Mouse (Mus musculus): ENCODE results near the gene Dgkd. TPM values are rescaled to one million over a fixed set of nuclear protein-coding genes. Genes with fewer than 3 reads are reported as not detected.

Dgkd gene
- polyA plus RNA-seq, 1 experiment from 2014 or later, result 8.7 TPM

DNA sequence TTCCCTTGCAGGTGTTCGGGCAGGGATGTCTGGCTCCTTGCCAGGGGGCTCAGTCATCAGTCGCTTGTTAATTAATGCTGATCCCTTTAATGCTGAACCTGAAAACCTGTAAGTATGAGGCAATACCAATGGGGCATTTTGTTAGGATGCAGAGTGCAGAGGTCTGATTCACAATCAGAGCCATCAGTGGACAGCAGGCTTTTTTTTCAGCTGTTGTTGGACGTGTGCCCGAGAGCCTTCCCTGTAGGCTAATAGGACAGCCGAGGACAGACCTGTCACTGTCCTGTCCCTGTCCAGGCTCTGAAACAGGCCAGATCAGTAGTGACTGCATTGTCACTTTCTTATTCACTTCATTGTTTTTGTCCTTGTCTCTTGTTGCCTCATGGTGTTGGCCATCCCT lies 76.6 kb downstream of the Dgkd start:
- ATAC-seq (ENCODE audit: low FRiP score, low TSS enrichment), result no peak
- H3K4me1 ChIP-seq (replicated peaks; ENCODE audit: control insufficient read depth, insufficient read depth), result no peaks in the 10 kb centered on the region
- H3K9me3 ChIP-seq (ENCODE audit: control insufficient read depth, low read length), result no peaks in the 10 kb centered on the region
- H3K4me2 ChIP-seq (replicated peaks; ENCODE audit: low read depth), result no peak overlapping the region
- no peak for TF ChIP-seq EP300 (optimal IDR thresholded peaks at IDR 0.05)
- TF ChIP-seq CTCF (IDR thresholded peaks at IDR 0.05; ENCODE audit: low read depth), result no peak
- H3K36me3 ChIP-seq (ENCODE audit: control insufficient read depth, insufficient read depth, low read length), result peaks cover 29% of the 10 kb centered on the region
- H3K4me3 ChIP-seq (ENCODE audit: low read depth, low read length), result no peak overlapping the region
- H3K27ac ChIP-seq (replicated peaks), result no peak overlapping the region
- WGBS, result 59% methylated on average over 5 of the region's 5 CpGs
- no peaks in the 10 kb centered on the region for H3K27me3 ChIP-seq (ENCODE audit: control insufficient read depth, insufficient read depth, low read length)
- no peak overlapping the region for H3K9ac ChIP-seq (ENCODE audit: low read length)
- DNase-seq (ENCODE audit: low spot score), result no peak

DNA sequence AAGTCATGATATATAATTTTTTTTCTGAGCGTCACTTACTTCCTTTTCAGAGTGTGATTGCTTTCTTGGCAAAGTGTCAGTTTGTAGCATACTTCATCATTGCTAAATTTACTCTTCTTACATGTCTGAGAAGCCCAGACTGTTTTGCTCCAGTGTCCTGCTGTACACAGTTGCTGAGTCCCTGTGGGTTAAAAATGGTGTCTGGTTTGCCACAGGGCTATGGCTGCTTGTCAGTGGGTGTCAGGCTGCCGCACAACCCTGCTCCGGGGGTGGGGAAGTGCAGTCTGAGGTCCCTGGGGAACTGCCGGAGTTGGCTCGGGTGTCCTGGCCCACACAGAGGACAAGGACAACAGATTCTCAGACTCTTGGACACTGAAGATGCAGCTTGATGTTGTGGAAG lies 80.0 kb downstream of the Dgkd start:
- no peaks in the 10 kb centered on the region for H3K9me3 ChIP-seq (ENCODE audit: control insufficient read depth, low read length)
- H3K36me3 ChIP-seq (ENCODE audit: control insufficient read depth, insufficient read depth, low read length), result peaks cover 23% of the 10 kb centered on the region
- no peak for DNase-seq (ENCODE audit: low spot score)
- H3K9ac ChIP-seq (ENCODE audit: low read length), result no peak overlapping the region
- no peak for TF ChIP-seq CTCF (IDR thresholded peaks at IDR 0.05; ENCODE audit: low read depth)
- no peak for TF ChIP-seq EP300 (optimal IDR thresholded peaks at IDR 0.05)
- H3K4me1 ChIP-seq (replicated peaks; ENCODE audit: control insufficient read depth, insufficient read depth), result no peaks in the 10 kb centered on the region
- no peak overlapping the region for H3K4me3 ChIP-seq (ENCODE audit: low read depth, low read length)
- H3K4me2 ChIP-seq (replicated peaks; ENCODE audit: low read depth), result no peak overlapping the region
- WGBS, result 79% methylated on average over 5 of the region's 5 CpGs
- no peaks in the 10 kb centered on the region for H3K27me3 ChIP-seq (ENCODE audit: control insufficient read depth, insufficient read depth, low read length)
- no peak overlapping the region for H3K27ac ChIP-seq (replicated peaks)
- ATAC-seq (ENCODE audit: low FRiP score, low TSS enrichment), result no peak

DNA sequence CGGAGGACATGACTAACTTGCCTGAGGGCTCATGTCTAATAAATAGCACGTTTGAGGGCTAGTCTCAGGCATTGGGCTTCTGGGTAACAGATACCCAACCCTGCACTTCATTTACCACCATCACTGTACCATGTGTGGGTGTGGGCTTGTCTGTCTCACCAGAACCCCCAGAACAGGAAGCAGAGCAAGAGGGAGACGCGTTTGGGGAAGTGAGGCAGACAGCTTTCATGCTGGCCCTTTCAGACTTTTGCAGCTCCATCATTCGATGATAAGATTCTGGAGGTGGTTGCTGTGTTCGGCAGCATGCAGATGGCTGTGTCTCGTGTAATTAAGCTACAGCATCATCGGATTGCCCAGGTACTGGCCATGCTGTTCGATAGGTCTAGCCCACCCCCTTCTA lies 82.0 kb downstream of the Dgkd start:
- no peak for ATAC-seq (ENCODE audit: low FRiP score, low TSS enrichment)
- TF ChIP-seq EP300 (optimal IDR thresholded peaks at IDR 0.05) (no peak), CTCF (IDR thresholded peaks at IDR 0.05; ENCODE audit: low read depth) (no peak)
- Histone ChIP-seq H3K27ac (replicated peaks) (no peak overlapping the region), H3K4me3 (ENCODE audit: low read depth, low read length) (no peak overlapping the region), H3K4me1 (replicated peaks; ENCODE audit: control insufficient read depth, insufficient read depth) (no peaks in the 10 kb centered on the region), H3K36me3 (ENCODE audit: control insufficient read depth, insufficient read depth, low read length) (peaks cover 32% of the 10 kb centered on the region), H3K27me3 (ENCODE audit: control insufficient read depth, insufficient read depth, low read length) (no peaks in the 10 kb centered on the region), H3K9ac (ENCODE audit: low read length) (no peak overlapping the region), H3K9me3 (ENCODE audit: control insufficient read depth, low read length) (no peaks in the 10 kb centered on the region), H3K4me2 (replicated peaks; ENCODE audit: low read depth) (no peak overlapping the region)
- 85% methylated on average over 9 of the region's 9 CpGs for WGBS
- DNase-seq (ENCODE audit: low spot score), result no peak

DNA sequence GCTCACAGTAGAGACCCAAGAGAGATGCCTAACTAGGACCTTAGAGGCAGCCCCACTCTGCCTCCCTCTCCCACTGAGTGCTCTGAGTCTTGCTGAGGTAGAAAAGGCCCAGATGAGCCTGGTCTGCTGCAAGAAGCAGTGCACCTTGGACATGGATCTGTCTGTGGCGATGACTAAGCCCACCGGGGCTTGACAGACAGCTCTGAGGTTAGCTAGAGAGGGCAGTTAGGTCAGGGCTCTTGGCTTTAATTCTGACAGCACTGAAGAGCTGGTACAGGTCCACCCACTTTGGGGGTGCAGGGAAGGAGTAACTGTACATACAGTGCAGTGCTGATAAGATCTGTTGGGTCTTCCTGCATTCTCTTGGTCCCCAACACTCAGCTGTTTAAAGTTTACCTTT lies 82.5 kb downstream of the Dgkd start:
- Histone ChIP-seq H3K4me2 (replicated peaks; ENCODE audit: low read depth) (no peak overlapping the region), H3K27me3 (ENCODE audit: control insufficient read depth, insufficient read depth, low read length) (no peaks in the 10 kb centered on the region), H3K36me3 (ENCODE audit: control insufficient read depth, insufficient read depth, low read length) (peaks cover 36% of the 10 kb centered on the region), H3K27ac (replicated peaks) (no peak overlapping the region), H3K9me3 (ENCODE audit: control insufficient read depth, low read length) (no peaks in the 10 kb centered on the region), H3K4me3 (ENCODE audit: low read depth, low read length) (no peak overlapping the region), H3K9ac (ENCODE audit: low read length) (no peak overlapping the region), H3K4me1 (replicated peaks; ENCODE audit: control insufficient read depth, insufficient read depth) (no peaks in the 10 kb centered on the region)
- DNase-seq (ENCODE audit: low spot score) (no peak), ATAC-seq (ENCODE audit: low FRiP score, low TSS enrichment) (no peak)
- TF ChIP-seq CTCF (IDR thresholded peaks at IDR 0.05; ENCODE audit: low read depth), result no peak
- no peak for TF ChIP-seq EP300 (optimal IDR thresholded peaks at IDR 0.05)
- WGBS, result 79% methylated on average over 2 of the region's 2 CpGs

DNA sequence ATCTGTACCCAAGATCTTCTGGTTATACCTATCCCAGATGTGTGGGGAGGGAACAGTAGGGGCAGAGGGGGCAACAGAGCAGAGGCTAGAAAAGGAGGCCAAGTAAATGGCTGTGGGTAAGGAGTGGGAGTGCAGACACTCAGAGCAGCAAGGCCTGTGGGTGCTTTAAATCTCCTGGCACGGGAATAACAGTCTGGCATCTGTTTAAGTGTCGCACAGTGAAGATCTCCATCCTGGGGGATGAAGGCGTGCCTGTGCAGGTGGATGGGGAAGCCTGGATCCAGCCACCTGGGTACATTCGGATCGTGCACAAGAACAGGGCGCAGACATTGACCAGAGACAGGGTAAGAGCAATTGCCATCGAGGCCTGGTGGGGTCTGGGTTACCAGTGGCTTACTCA lies 83.0 kb downstream of the Dgkd start:
- H3K27me3 ChIP-seq (ENCODE audit: control insufficient read depth, insufficient read depth, low read length), result no peaks in the 10 kb centered on the region

DNA sequence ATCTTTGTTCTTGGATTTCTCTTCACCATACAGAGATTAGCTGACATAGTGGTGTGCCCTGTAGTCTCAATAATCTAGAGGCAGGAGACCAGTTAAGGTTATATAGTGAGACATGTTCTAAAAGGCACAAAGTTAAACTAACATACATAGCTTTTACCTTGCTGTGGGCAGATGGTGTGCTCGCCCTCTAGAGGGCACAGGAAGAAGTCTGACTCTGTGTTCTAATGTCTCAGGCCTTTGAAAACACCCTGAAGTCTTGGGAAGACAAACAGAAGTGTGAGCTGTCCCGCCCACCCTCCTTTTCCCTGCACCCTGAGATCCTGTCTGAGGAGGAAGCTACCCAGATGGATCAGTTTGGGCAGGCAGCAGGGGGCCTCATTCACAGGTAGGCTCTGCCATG lies 83.4 kb downstream of the Dgkd start:
- H3K4me3 ChIP-seq (ENCODE audit: low read depth, low read length), result no peak overlapping the region
- DNase-seq (ENCODE audit: low spot score) (no peak), ATAC-seq (ENCODE audit: low FRiP score, low TSS enrichment) (no peak)
- no peak overlapping the region for H3K27ac ChIP-seq (replicated peaks)
- no peaks in the 10 kb centered on the region for H3K9me3 ChIP-seq (ENCODE audit: control insufficient read depth, low read length)
- H3K36me3 ChIP-seq (ENCODE audit: control insufficient read depth, insufficient read depth, low read length), result peaks cover 39% of the 10 kb centered on the region
- H3K9ac ChIP-seq (ENCODE audit: low read length), result no peak overlapping the region
- no peaks in the 10 kb centered on the region for H3K27me3 ChIP-seq (ENCODE audit: control insufficient read depth, insufficient read depth, low read length)
- H3K4me2 ChIP-seq (replicated peaks; ENCODE audit: low read depth), result no peak overlapping the region
- TF ChIP-seq CTCF (IDR thresholded peaks at IDR 0.05; ENCODE audit: low read depth) (peak; percentile 73), EP300 (optimal IDR thresholded peaks at IDR 0.05) (no peak)
- H3K4me1 ChIP-seq (replicated peaks; ENCODE audit: control insufficient read depth, insufficient read depth), result no peaks in the 10 kb centered on the region
- 31% methylated on average over 2 of the region's 2 CpGs for WGBS

More for the DNA sequence above, 83.0 kb downstream of the Dgkd start:
- H3K4me1 ChIP-seq (replicated peaks; ENCODE audit: control insufficient read depth, insufficient read depth), result no peaks in the 10 kb centered on the region
- DNase-seq (ENCODE audit: low spot score) (no peak), ATAC-seq (ENCODE audit: low FRiP score, low TSS enrichment) (no peak)
- peaks cover 39% of the 10 kb centered on the region for H3K36me3 ChIP-seq (ENCODE audit: control insufficient read depth, insufficient read depth, low read length)
- WGBS, result 87% methylated on average over 7 of the region's 7 CpGs
- no peak overlapping the region for H3K9ac ChIP-seq (ENCODE audit: low read length)
- TF ChIP-seq CTCF (IDR thresholded peaks at IDR 0.05; ENCODE audit: low read depth) (no peak), EP300 (optimal IDR thresholded peaks at IDR 0.05) (no peak)
- no peak overlapping the region for H3K4me3 ChIP-seq (ENCODE audit: low read depth, low read length)
- H3K27ac ChIP-seq (replicated peaks), result no peak overlapping the region
- no peaks in the 10 kb centered on the region for H3K9me3 ChIP-seq (ENCODE audit: control insufficient read depth, low read length)
- no peak overlapping the region for H3K4me2 ChIP-seq (replicated peaks; ENCODE audit: low read depth)
